Mouse (Mus musculus): ENCODE data around the gene Ctnnd2.

DNA sequence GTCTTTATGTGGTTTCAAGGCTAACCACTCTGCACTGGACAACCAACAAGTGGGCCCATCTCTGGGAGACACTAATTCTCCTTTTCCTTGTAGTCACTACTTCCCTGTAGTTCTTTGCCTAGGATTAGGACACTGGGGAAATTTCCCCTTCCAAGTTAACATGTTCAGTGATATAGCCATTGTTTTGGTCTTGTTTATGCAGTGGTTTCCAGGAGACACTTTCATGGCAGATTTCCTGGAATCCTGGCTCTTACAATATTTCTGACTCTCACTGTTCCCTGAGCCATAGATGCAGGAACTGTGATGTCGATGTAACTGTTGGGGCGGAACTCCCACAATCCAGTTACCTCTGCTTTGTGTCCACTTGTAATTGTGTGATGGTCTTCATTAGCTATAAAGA, 814.5 kb downstream of the Ctnnd2 start:
- TF ChIP-seq TCF12 (IDR thresholded peaks at IDR 0.05; ENCODE audit: insufficient read depth, poor library complexity, severe bottlenecking): no peak
- TF ChIP-seq MAX (IDR thresholded peaks at IDR 0.05; ENCODE audit: low read depth): no peak
- TF ChIP-seq CEBPB (IDR thresholded peaks at IDR 0.05; ENCODE audit: insufficient read depth, poor library complexity, severe bottlenecking): no peak
- TF ChIP-seq POLR2A (IDR thresholded peaks at IDR 0.05; ENCODE audit: insufficient read length, low read depth): no peak
- no peak for TF ChIP-seq E2F4 (IDR thresholded peaks at IDR 0.05; ENCODE audit: insufficient read depth)
- TF ChIP-seq REST (IDR thresholded peaks at IDR 0.05; ENCODE audit: insufficient read depth, insufficient read length): no peak
- no peak for TF ChIP-seq USF1 (IDR thresholded peaks at IDR 0.05; ENCODE audit: low read depth)
- no peak for TF ChIP-seq MYOG (IDR thresholded peaks at IDR 0.05; ENCODE audit: control insufficient read depth in 1 of 3, insufficient read depth in 1 of 3, insufficient read length in 2 of 3, low read depth in 2 of 3)
- no peak for TF ChIP-seq POLR2AphosphoS2 (IDR thresholded peaks at IDR 0.05; ENCODE audit: insufficient read length, low read depth)
- TF ChIP-seq MYOD1 (IDR thresholded peaks at IDR 0.05; ENCODE audit: control insufficient read depth in 1 of 3, insufficient read length in 2 of 3, low read depth in 2 of 3): no peak
